Mouse (Mus musculus) liver, embryonic 14.5 days (tissue): ENCODE measurements around the gene Klhl7. TPM values are rescaled to one million over a fixed set of nuclear protein-coding genes. Genes with fewer than 3 reads are reported as not detected.
"Not testable (repeated sequence)": the region's sequence is repeated elsewhere in the genome, so short reads cannot be mapped to it uniquely, and the experiment has no call there.

Experiments used
- ATAC-seq: fragments of 200-750 bp; cut with Nextera tagmentation; 2 replicates; pipeline ENCODE4 v1.8.0; 2017; ENCODE audit warnings: moderate number of reproducible peaks, mild to moderate bottlenecking, moderate library complexity; ENCODE audit not compliant: insufficient read depth
- DNase-seq, 3 experiments: peaks; one replicate each; pipeline ENCODE4 v3.0.0-alpha.2; 2012 to 2013; ENCODE audit warnings: low read depth in 3 of 3, low spot score in 3 of 3
- H3K27ac ChIP-seq: fragments of 300-500 bp; sonication (generic); 2 replicates; pipeline ENCODE4 v1.5.1; 2014; ENCODE audit warnings: moderate library complexity, mild to moderate bottlenecking, control low read depth, inconsistent platforms
- H3K27me3 ChIP-seq: fragments of 300-500 bp; sonication (generic); 2 replicates; pipeline ENCODE4 v1.6.1; 2014; ENCODE audit warnings: mild to moderate bottlenecking, low read length, moderate library complexity; ENCODE audit not compliant: control insufficient read depth, insufficient read depth
- H3K36me3 ChIP-seq: fragments of 300-500 bp; sonication (generic); replicated peaks from 2 replicates; pipeline ENCODE4 v1.6.1; 2014; ENCODE audit warnings: low read depth; ENCODE audit not compliant: control insufficient read depth, insufficient read depth
- H3K4me1 ChIP-seq, 2 experiments: fragments of 200-500 bp in 1 of 2; fragments of 300-500 bp in 1 of 2; sonication (generic) in 1 of 2; replicated peaks; 2 replicates each; pipeline ENCODE4 v1.6.1; 2012 to 2014; ENCODE audit warnings: antibody characterized with exemption in 1 of 2, inconsistent platforms in 1 of 2, low read length in 1 of 2; ENCODE audit not compliant: control insufficient read depth in 2 of 2, insufficient read depth in 2 of 2
- H3K4me2 ChIP-seq: fragments of 300-500 bp; sonication (generic); 2 replicates; pipeline ENCODE4 v1.6.1; 2014; ENCODE audit warnings: low read depth, mild to moderate bottlenecking, control low read depth, moderate library complexity
- H3K4me3 ChIP-seq, 2 experiments: fragments of 200-500 bp in 1 of 2; fragments of 300-500 bp in 1 of 2; sonication (generic) in 1 of 2; 2 replicates each; pipeline ENCODE4 v1.5.1; 2012 to 2014; ENCODE audit warnings: low read depth in 2 of 2, low read length in 2 of 2, mild to moderate bottlenecking in 2 of 2, control low read depth in 1 of 2, inconsistent platforms in 1 of 2, moderate library complexity in 1 of 2; ENCODE audit not compliant: insufficient read depth in 1 of 2
- H3K9ac ChIP-seq: fragments of 300-500 bp; sonication (generic); replicated peaks from 2 replicates; pipeline ENCODE4 v1.6.1; 2014; ENCODE audit warnings: mild to moderate bottlenecking, control low read depth, moderate library complexity
- H3K9me3 ChIP-seq: fragments of 300-500 bp; sonication (generic); 2 replicates; pipeline ENCODE4 v1.6.1; 2016; ENCODE audit warnings: low read length, mixed read lengths; ENCODE audit not compliant: control insufficient read depth
- CTCF ChIP-seq: IDR thresholded peaks from 2 replicates; pipeline ENCODE4 v1.5.1; 2016; ENCODE audit warnings: antibody characterized with exemption, low read depth, control low read depth
- EP300 ChIP-seq: IDR thresholded peaks from 2 replicates; pipeline ENCODE4 v1.6.1; 2016; ENCODE audit warnings: antibody characterized with exemption, low read depth
- WGBS: fragments of 180-500 bp; shearing (Covaris S2); extraction: QIAGEN DNeasy Blood & Tissue Kit; methylation state at CpG from one replicate; pipeline ENCODE4 v1.1.7; 2014; ENCODE audit not compliant: insufficient replicate concordance; 5-methylcytosine and 5-hydroxymethylcytosine counted together
- polyA plus RNA-seq, 2 experiments: library from polyadenylated mRNA; depleted of rRNA in 1 of 2; stranded (reverse) in 1 of 2; unstranded in 1 of 2; fragments of >200 nt; fragmentation: Nextera tagmentation in 1 of 2; extraction: Ambion mirVana in 1 of 2; gene quantifications; 2 replicates each; pipeline versions ENCODE4 v1.2.1 to v1.2.3; 2012 to 2014

Gene Klhl7
- polyA plus RNA-seq, 2 experiments: 9.8 to 18.1 TPM

DNA sequence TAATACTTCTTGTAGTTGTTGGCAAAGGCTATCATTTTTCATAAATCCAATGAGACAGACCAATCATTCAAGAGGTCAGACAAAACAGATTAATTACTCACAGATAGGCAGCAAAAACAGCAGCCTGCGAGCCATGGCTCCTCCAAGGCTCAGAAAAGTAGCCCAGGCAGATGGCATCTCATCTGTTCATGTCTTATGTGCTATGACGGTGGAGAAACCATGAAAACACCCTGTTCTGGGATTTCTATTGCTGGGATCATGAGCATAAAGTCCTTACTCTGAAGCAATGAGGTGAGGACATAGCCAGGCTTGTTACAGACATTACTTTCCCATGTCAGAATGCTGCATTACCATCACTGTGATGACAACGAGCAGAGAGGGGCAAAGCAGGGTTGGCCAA lies 7.9 kb upstream of the Klhl7 start:
- DNase-seq (no peak), ATAC-seq (no peak)
- H3K27ac ChIP-seq: no peak overlapping the region
- no peak overlapping the region for H3K4me3 ChIP-seq
- no peaks in the 10 kb centered on the region for H3K4me1 ChIP-seq
- WGBS: 54% methylated on average over 3 of the region's 3 CpGs
- no peaks in the 10 kb centered on the region for H3K36me3 ChIP-seq
- H3K4me2 ChIP-seq: no peak overlapping the region
- no peaks in the 10 kb centered on the region for H3K27me3 ChIP-seq
- no peaks in the 10 kb centered on the region for H3K9me3 ChIP-seq
- TF ChIP-seq CTCF (no peak), EP300 (no peak)
- H3K9ac ChIP-seq: no peak overlapping the region

DNA sequence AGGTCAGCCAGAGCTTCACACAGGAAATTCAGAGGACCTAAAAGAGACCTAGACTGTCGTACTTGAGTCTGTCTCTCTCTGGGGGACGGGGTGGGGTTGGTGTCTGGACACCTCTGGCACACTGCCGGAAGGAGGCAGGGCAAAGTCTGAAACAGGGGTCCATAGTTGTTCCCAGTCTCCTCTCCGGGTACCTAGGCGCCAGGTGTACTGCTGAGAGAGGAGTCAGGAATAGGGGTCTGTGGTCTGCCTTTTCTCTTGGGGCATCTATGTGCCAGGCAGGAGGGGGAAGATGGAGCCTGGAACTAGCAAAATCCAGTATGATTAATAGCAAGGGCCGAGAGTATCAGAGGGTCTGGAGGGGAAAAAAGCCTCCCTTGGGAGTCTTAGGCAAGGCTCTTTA lies 5.0 kb upstream of the Klhl7 start:
- no peak overlapping the region for H3K4me3 ChIP-seq
- H3K36me3 ChIP-seq: no peaks in the 10 kb centered on the region
- 65% methylated on average over 6 of the region's 6 CpGs for WGBS
- ATAC-seq (no peak), DNase-seq (no peak)
- no peaks in the 10 kb centered on the region for H3K9me3 ChIP-seq
- TF ChIP-seq EP300 (no peak), CTCF (no peak)
- no peak overlapping the region for H3K9ac ChIP-seq
- H3K27me3 ChIP-seq: no peaks in the 10 kb centered on the region
- peaks cover 2 to 4% of the 10 kb centered on the region in 2 experiments; a peak in 3 of 4 replicates for H3K4me1 ChIP-seq
- no peak overlapping the region for H3K4me2 ChIP-seq
- H3K27ac ChIP-seq: no peak overlapping the region

DNA sequence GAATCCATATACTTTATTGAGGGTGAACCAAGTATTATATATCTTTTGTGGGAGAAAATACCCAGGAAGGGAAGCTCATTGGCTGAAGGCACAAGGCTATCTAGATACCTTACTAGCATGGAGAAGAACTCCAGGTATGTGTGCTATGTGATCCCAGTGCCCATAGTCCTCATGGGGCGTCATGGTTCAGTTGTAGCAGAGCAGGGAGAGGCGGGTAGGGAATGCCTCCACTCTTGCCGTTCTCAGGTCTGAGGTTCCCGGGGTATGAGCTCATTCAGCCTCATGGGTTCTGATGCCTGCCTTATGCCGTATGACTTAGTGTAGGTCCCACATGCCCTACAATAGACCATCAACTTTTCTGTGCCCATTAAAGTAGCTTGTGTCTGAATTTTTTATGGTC lies 4.5 kb upstream of the Klhl7 start:
- TF ChIP-seq CTCF (no peak), EP300 (no peak)
- Histone ChIP-seq H3K27ac (no peak overlapping the region), H3K4me3 (no peak overlapping the region), H3K36me3 (no peaks in the 10 kb centered on the region), H3K4me1 (peaks cover 2 to 4% of the 10 kb centered on the region in 2 experiments; a peak in 3 of 4 replicates), H3K4me2 (no peak overlapping the region), H3K9me3 (no peaks in the 10 kb centered on the region), H3K9ac (no peak overlapping the region), H3K27me3 (no peaks in the 10 kb centered on the region)
- DNase-seq (no peak), ATAC-seq (no peak)
- 57% methylated on average over 5 of the region's 5 CpGs for WGBS

DNA sequence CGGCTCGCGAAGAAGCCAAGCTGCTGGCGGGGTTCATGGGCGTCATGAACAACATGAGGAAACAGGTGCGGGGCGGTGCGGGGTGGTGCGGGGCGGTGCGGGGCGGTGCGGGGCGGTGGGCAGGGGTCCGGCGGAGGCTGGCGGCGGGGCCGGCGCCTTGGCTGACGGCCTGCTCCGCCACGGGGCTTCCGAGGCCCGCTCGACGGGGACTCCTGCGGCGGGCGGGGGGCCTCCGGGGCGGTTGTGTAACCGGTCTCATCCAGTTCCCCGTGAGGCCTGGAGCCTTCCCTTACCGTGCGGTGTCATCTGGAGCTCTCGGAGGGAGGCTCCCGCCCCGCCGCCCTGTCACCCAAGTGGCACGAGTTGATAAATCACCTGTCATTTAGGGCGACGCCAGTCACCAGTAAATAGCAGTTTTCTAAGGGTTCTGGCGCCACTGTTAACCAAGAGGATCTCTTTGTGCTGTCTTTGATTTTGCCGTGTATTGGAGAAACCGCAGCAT lies 456 bp downstream of the Klhl7 start:
- WGBS: under 1% methylated on average over 43 of the region's 46 CpGs
- DNase-seq (peak; percentile 84 to 87 (median 84)), ATAC-seq (peak; percentile 97)
- peak overlapping the region; percentile 99 for H3K9ac ChIP-seq
- H3K4me2 ChIP-seq: peak overlapping the region; percentile 82
- peaks cover 6 to 7% of the 10 kb centered on the region in 2 experiments; a peak in 3 of 4 replicates for H3K4me1 ChIP-seq
- peak overlapping the region; percentile 74 to 93 for H3K4me3 ChIP-seq
- H3K27ac ChIP-seq: peak overlapping the region; percentile 96
- no peaks in the 10 kb centered on the region for H3K9me3 ChIP-seq
- no peaks in the 10 kb centered on the region for H3K36me3 ChIP-seq
- no peaks in the 10 kb centered on the region for H3K27me3 ChIP-seq
- TF ChIP-seq CTCF: 0 out of 2 replicates have a peak, but pooled peaks have one; percentile 22
- TF ChIP-seq EP300: peak; percentile 80

DNA sequence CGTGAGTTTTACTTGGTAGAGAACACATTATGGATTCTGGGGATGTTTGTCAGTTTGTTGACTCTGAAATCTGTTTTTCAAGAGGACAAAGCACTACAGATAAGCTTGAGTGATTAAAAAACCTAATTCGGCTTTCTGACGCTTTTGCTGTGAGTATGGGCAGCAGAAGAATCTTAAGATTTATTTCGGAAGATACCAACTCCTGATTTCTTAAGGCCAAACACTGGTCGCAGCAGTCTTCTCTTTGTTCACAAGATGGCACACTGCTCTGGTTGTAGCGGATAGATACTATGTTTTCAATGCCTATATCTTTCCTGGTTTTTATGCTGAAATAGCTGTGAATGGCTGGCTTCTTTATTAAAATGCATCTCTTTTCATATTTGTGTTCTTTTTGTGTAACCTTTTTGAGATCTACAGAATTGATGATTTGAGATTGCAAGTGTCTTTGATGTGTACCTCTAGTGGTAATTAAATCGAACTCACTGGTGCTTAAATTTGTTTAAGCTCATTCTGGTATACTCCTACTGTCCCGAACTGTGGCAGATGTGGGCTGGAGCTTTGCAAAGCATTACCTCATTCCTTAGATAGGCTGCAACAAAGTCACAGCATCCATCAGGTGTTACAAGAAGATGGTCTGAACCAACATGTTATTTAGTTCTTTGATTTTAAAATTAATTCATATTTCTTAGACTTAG lies 1.2 kb downstream of the Klhl7 start:
- H3K27ac ChIP-seq: peak overlapping the region; percentile 96
- WGBS: 23% methylated on average over 8 of the region's 8 CpGs
- no peaks in the 10 kb centered on the region for H3K36me3 ChIP-seq
- H3K4me1 ChIP-seq: peaks cover 6 to 7% of the 10 kb centered on the region in 2 experiments; a peak in 3 of 4 replicates
- no peaks in the 10 kb centered on the region for H3K27me3 ChIP-seq
- TF ChIP-seq EP300: no peak
- TF ChIP-seq CTCF: no peak
- H3K4me2 ChIP-seq: peak overlapping the region; percentile 82
- ATAC-seq (no peak), DNase-seq (peak in 1 of 3 experiments; percentile 24)
- H3K9me3 ChIP-seq: no peaks in the 10 kb centered on the region
- H3K9ac ChIP-seq: peak overlapping the region; percentile 99
- peak overlapping the region; percentile 74 to 93 for H3K4me3 ChIP-seq

DNA sequence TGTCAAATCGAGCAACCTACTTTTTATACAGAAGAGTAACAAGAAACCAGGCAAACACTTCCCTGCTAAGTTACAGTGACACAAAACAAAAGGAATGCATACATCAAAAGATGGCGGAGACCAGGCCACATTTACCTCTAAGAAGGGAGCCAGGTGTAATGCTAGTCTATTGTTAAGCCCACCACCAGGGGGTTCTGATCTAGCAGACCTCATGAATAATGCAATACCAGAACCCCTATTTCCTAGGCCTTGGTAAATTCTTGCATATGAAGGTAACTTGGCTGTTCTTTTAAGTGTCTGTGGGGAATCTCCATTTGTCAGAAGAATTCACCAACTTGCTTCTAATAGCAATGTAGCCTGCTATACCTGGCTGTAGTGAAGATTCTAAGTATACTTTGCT lies 2.8 kb downstream of the Klhl7 start:
- not testable (repeated sequence) for ATAC-seq
- WGBS: 85% methylated on average over 2 of the region's 2 CpGs

More for the DNA sequence above, 2.8 kb downstream of the Klhl7 start:
- not testable (repeated sequence) for H3K9ac ChIP-seq, H3K36me3 ChIP-seq, H3K27ac ChIP-seq, H3K9me3 ChIP-seq, H3K27me3 ChIP-seq, H3K4me3 ChIP-seq, H3K4me1 ChIP-seq, DNase-seq, H3K4me2 ChIP-seq
